Mouse (Mus musculus): ENCODE measurements at regions not wholly inside any gene's neighbourhood (a gene's known extent, or its start where the extent isn't known, plus 50 kb on each side); places are given as distances from the start of the nearest gene placed in this dataset.

- H3K9me3 ChIP-seq (ENCODE audit: control insufficient read depth, low read length) = no peaks in the 10 kb centered on the region
- no peaks in the 10 kb centered on the region for H3K27me3 ChIP-seq (ENCODE audit: control insufficient read depth, insufficient read depth, low read length)
- H3K36me3 ChIP-seq (ENCODE audit: control insufficient read depth, insufficient read depth, low read length) = no peaks in the 10 kb centered on the region
- H3K4me1 ChIP-seq (ENCODE audit: control insufficient read depth, insufficient read depth, low read length) = no peaks in the 10 kb centered on the region
- ATAC-seq (ENCODE audit: insufficient number of reproducible peaks, low FRiP score, low TSS enrichment, low read depth) = no peak
- no peak overlapping the region for H3K9ac ChIP-seq (ENCODE audit: low read length)
- DNase-seq (ENCODE audit: low spot score) = peak; percentile 69
- no peak overlapping the region for H3K4me2 ChIP-seq (ENCODE audit: low read depth, severe bottlenecking)
- no peak overlapping the region for H3K27ac ChIP-seq (replicated peaks; ENCODE audit: low read depth, low read length)
- no peak overlapping the region for H3K4me3 ChIP-seq (ENCODE audit: low read depth, low read length)
- WGBS = 31% methylated on average over 3 of the region's 3 CpGs
Observed at GRCm38 (mm10) chr5:133585181-133585580, 514.3 kb upstream of the Castor2 start.

DNA sequence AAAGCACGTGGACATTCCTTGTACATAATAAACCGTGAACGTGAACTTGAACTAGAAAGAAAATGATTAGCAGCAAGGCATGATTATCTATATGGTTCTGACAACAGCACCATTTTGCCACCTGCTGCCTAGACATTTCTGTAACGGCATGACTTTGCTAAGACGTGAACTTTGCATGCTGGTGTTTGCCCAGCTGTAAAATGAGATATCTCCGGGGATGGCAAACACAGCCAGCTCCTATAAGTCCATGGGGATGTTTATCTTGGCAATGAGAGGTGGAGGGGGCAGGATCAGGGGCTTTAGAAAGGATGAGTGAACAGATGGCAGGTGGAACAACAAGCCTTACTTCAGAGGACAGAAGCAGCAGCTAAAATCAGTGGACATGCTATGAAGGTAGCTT is 522.9 kb upstream of the Castor2 start:
- Histone ChIP-seq H3K9ac (ENCODE audit: low read length) (no peak overlapping the region), H3K4me1 (ENCODE audit: control insufficient read depth, insufficient read depth, low read length) (no peaks in the 10 kb centered on the region), H3K4me2 (ENCODE audit: low read depth, severe bottlenecking) (no peak overlapping the region), H3K27ac (replicated peaks; ENCODE audit: low read depth, low read length) (no peak overlapping the region), H3K36me3 (ENCODE audit: control insufficient read depth, insufficient read depth, low read length) (no peaks in the 10 kb centered on the region), H3K4me3 (ENCODE audit: low read depth, low read length) (no peak overlapping the region), H3K27me3 (ENCODE audit: control insufficient read depth, insufficient read depth, low read length) (no peaks in the 10 kb centered on the region), H3K9me3 (ENCODE audit: control insufficient read depth, low read length) (no peaks in the 10 kb centered on the region)
- DNase-seq (ENCODE audit: low spot score) (no peak), ATAC-seq (ENCODE audit: insufficient number of reproducible peaks, low FRiP score, low TSS enrichment, low read depth) (no peak)
- WGBS = 90% methylated on average over 6 of the region's 6 CpGs

GRCm38 (mm10) chr5:133569096-133569495 is 530.4 kb upstream of the Castor2 start:
- Histone ChIP-seq H3K4me2 (ENCODE audit: low read depth, severe bottlenecking) (no peak overlapping the region), H3K36me3 (ENCODE audit: control insufficient read depth, insufficient read depth, low read length) (no peaks in the 10 kb centered on the region), H3K9me3 (ENCODE audit: control insufficient read depth, low read length) (no peaks in the 10 kb centered on the region), H3K27ac (replicated peaks; ENCODE audit: low read depth, low read length) (no peak overlapping the region), H3K27me3 (ENCODE audit: control insufficient read depth, insufficient read depth, low read length) (no peaks in the 10 kb centered on the region), H3K4me1 (ENCODE audit: control insufficient read depth, insufficient read depth, low read length) (0 out of 2 replicates have a peak, but pooled peaks cover 2% of the 10 kb centered on the region), H3K9ac (ENCODE audit: low read length) (no peak overlapping the region), H3K4me3 (ENCODE audit: low read depth, low read length) (no peak overlapping the region)
- ATAC-seq (ENCODE audit: insufficient number of reproducible peaks, low FRiP score, low TSS enrichment, low read depth) (no peak), DNase-seq (ENCODE audit: low spot score) (peak; percentile 70)
- 80% methylated on average over 2 of the region's 2 CpGs for WGBS

DNA sequence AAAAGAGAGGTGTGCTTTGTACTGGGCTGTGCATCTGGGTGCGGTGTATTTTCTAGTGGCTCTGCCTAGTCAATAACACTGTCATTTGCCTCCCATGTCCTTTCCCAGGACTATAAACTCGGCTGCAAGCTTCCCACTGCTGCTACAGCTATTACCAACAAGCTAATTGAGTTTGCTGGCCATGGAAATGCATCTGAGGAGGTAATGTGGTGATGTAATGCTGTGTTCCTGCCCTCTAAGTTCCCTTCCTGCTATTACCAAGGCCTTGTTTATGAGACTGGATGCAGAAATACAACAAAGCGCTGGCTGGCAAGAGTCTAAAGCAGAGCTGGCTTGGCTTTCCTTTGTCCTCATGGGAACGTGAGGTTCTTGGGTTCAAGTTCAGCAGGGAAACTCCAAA is 533.0 kb upstream of the Castor2 start:
- Histone ChIP-seq H3K4me3 (ENCODE audit: low read depth, low read length) (no peak overlapping the region), H3K27me3 (ENCODE audit: control insufficient read depth, insufficient read depth, low read length) (no peaks in the 10 kb centered on the region), H3K9ac (ENCODE audit: low read length) (no peak overlapping the region), H3K4me1 (ENCODE audit: control insufficient read depth, insufficient read depth, low read length) (0 out of 2 replicates have a peak, but pooled peaks cover 2% of the 10 kb centered on the region), H3K4me2 (ENCODE audit: low read depth, severe bottlenecking) (no peak overlapping the region), H3K36me3 (ENCODE audit: control insufficient read depth, insufficient read depth, low read length) (no peaks in the 10 kb centered on the region), H3K9me3 (ENCODE audit: control insufficient read depth, low read length) (no peaks in the 10 kb centered on the region), H3K27ac (replicated peaks; ENCODE audit: low read depth, low read length) (no peak overlapping the region)
- 73% methylated on average over 4 of the region's 4 CpGs for WGBS
- ATAC-seq (ENCODE audit: insufficient number of reproducible peaks, low FRiP score, low TSS enrichment, low read depth) = no peak
- no peak for DNase-seq (ENCODE audit: low spot score)

- Histone ChIP-seq H3K27me3 (ENCODE audit: control insufficient read depth, insufficient read depth, low read length) (no peaks in the 10 kb centered on the region), H3K4me2 (ENCODE audit: low read depth, severe bottlenecking) (no peak overlapping the region), H3K9ac (ENCODE audit: low read length) (no peak overlapping the region), H3K4me3 (ENCODE audit: low read depth, low read length) (no peak overlapping the region), H3K9me3 (ENCODE audit: control insufficient read depth, low read length) (no peaks in the 10 kb centered on the region), H3K36me3 (ENCODE audit: control insufficient read depth, insufficient read depth, low read length) (no peaks in the 10 kb centered on the region), H3K27ac (replicated peaks; ENCODE audit: low read depth, low read length) (no peak overlapping the region), H3K4me1 (ENCODE audit: control insufficient read depth, insufficient read depth, low read length) (no peaks in the 10 kb centered on the region)
- 90% methylated on average over 7 of the region's 7 CpGs for WGBS
- ATAC-seq (ENCODE audit: insufficient number of reproducible peaks, low FRiP score, low TSS enrichment, low read depth) (no peak), DNase-seq (ENCODE audit: low spot score) (no peak)
Observed at GRCm38 (mm10) chr5:133550657-133551056, 548.9 kb upstream of the Castor2 start.

DNA sequence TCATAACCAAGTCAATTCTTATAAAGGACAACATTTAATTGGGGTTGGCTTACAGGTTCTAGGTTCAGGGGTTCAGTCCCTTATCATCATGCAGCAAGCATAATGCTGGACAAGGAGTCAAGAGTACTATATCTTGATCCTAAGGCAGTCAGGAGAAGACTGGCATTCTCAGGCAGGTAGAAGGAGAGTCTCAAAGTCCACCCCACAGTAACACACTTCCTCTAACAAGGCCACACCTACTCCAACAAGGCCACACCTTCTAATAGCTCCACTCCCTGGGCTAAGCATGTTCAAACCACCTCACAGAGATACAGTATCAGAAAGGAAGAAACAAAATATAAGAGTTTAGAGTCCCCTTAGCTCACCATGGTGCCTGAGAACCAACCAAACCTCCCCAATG is 557.3 kb upstream of the Castor2 start:
- Histone ChIP-seq H3K27me3 (ENCODE audit: control insufficient read depth, insufficient read depth, low read length) (no peaks in the 10 kb centered on the region), H3K9ac (ENCODE audit: low read length) (no peak overlapping the region), H3K27ac (replicated peaks; ENCODE audit: low read depth, low read length) (no peak overlapping the region), H3K36me3 (ENCODE audit: control insufficient read depth, insufficient read depth, low read length) (no peaks in the 10 kb centered on the region), H3K4me2 (ENCODE audit: low read depth, severe bottlenecking) (no peak overlapping the region), H3K4me1 (ENCODE audit: control insufficient read depth, insufficient read depth, low read length) (no peaks in the 10 kb centered on the region), H3K9me3 (ENCODE audit: control insufficient read depth, low read length) (no peaks in the 10 kb centered on the region), H3K4me3 (ENCODE audit: low read depth, low read length) (no peak overlapping the region)
- ATAC-seq (ENCODE audit: insufficient number of reproducible peaks, low FRiP score, low TSS enrichment, low read depth) (no peak), DNase-seq (ENCODE audit: low spot score) (no peak)

- peaks cover 2% of the 10 kb centered on the region; the same call in 1 of the 2 replicates for H3K27me3 ChIP-seq (ENCODE audit: control insufficient read depth, insufficient read depth, low read length)
- no peak overlapping the region for H3K4me3 ChIP-seq (ENCODE audit: low read depth, low read length)
- H3K36me3 ChIP-seq (ENCODE audit: control insufficient read depth, insufficient read depth, low read length) = no peaks in the 10 kb centered on the region
- no peak for ATAC-seq (ENCODE audit: insufficient number of reproducible peaks, low FRiP score, low TSS enrichment, low read depth)
- H3K9me3 ChIP-seq (ENCODE audit: control insufficient read depth, low read length) = no peaks in the 10 kb centered on the region; the same call in 1 of the 2 replicates
- H3K9ac ChIP-seq (ENCODE audit: low read length) = no peak overlapping the region
- H3K4me2 ChIP-seq (ENCODE audit: low read depth, severe bottlenecking) = no peak overlapping the region
- H3K4me1 ChIP-seq (ENCODE audit: control insufficient read depth, insufficient read depth, low read length) = no peaks in the 10 kb centered on the region
- DNase-seq (ENCODE audit: low spot score) = peak; percentile 24
- H3K27ac ChIP-seq (replicated peaks; ENCODE audit: low read depth, low read length) = no peak overlapping the region
Observed at GRCm38 (mm10) chr5:133532678-133533077, 566.8 kb upstream of the Castor2 start.

- no peaks in the 10 kb centered on the region for H3K27me3 ChIP-seq (ENCODE audit: control insufficient read depth, insufficient read depth, low read length)
- ATAC-seq (ENCODE audit: insufficient number of reproducible peaks, low FRiP score, low TSS enrichment, low read depth) (0 out of 2 replicates have a peak, but pooled peaks have one; percentile 31), DNase-seq (ENCODE audit: low spot score) (peak; percentile 40)
- no peaks in the 10 kb centered on the region for H3K4me1 ChIP-seq (ENCODE audit: control insufficient read depth, insufficient read depth, low read length)
- WGBS = 26% methylated on average over 2 of the region's 2 CpGs
- no peak overlapping the region for H3K9ac ChIP-seq (ENCODE audit: low read length)
- no peaks in the 10 kb centered on the region for H3K36me3 ChIP-seq (ENCODE audit: control insufficient read depth, insufficient read depth, low read length)
- H3K27ac ChIP-seq (replicated peaks; ENCODE audit: low read depth, low read length) = no peak overlapping the region
- no peaks in the 10 kb centered on the region for H3K9me3 ChIP-seq (ENCODE audit: control insufficient read depth, low read length)
- H3K4me3 ChIP-seq (ENCODE audit: low read depth, low read length) = no peak overlapping the region
- no peak overlapping the region for H3K4me2 ChIP-seq (ENCODE audit: low read depth, severe bottlenecking)
Observed at GRCm38 (mm10) chr5:133505661-133506060, 593.9 kb upstream of the Castor2 start.

- no peaks in the 10 kb centered on the region for H3K36me3 ChIP-seq (ENCODE audit: control insufficient read depth, insufficient read depth, low read length)
- no peaks in the 10 kb centered on the region for H3K9me3 ChIP-seq (ENCODE audit: control insufficient read depth, low read length)
- no peaks in the 10 kb centered on the region for H3K4me1 ChIP-seq (ENCODE audit: control insufficient read depth, insufficient read depth, low read length)
- no peak overlapping the region for H3K27ac ChIP-seq (replicated peaks; ENCODE audit: low read depth, low read length)
- no peak overlapping the region for H3K9ac ChIP-seq (ENCODE audit: low read length)
- H3K4me2 ChIP-seq (ENCODE audit: low read depth, severe bottlenecking) = no peak overlapping the region
- H3K4me3 ChIP-seq (ENCODE audit: low read depth, low read length) = no peak overlapping the region
- DNase-seq (ENCODE audit: low spot score) (no peak), ATAC-seq (ENCODE audit: insufficient number of reproducible peaks, low FRiP score, low TSS enrichment, low read depth) (no peak)
- H3K27me3 ChIP-seq (ENCODE audit: control insufficient read depth, insufficient read depth, low read length) = no peaks in the 10 kb centered on the region
- WGBS = 61% methylated on average over 5 of the region's 5 CpGs
Observed at GRCm38 (mm10) chr5:133487806-133488290, 611.7 kb upstream of the Castor2 start.
